Mouse (Mus musculus): ENCODE data around the gene Epha7. TPM values are rescaled to one million over a fixed set of nuclear protein-coding genes. Genes with fewer than 3 reads are reported as not detected.

Epha7 gene
- polyA plus RNA-seq, 2 experiments: 0.58 to 1.1 TPM

GRCm38 (mm10) chr4:28910127-28910526 lies 97.2 kb downstream of the Epha7 start:
- TF ChIP-seq EP300 (IDR thresholded peaks at IDR 0.05; ENCODE audit: low read depth): no peak
- no peak for TF ChIP-seq CTCF (IDR thresholded peaks at IDR 0.05; ENCODE audit: low read depth)
- no peak overlapping the region for H3K4me3 ChIP-seq (ENCODE audit: insufficient read depth in 1 of 2, low read depth in 2 of 2, low read length in 2 of 2)
- H3K4me2 ChIP-seq (ENCODE audit: low read depth): no peak overlapping the region
- DNase-seq (ENCODE audit: low read depth in 3 of 3, low spot score in 3 of 3): no peak
- ATAC-seq (ENCODE audit: insufficient read depth): no peak
- H3K4me1 ChIP-seq (replicated peaks; ENCODE audit: control insufficient read depth in 2 of 2, insufficient read depth in 2 of 2, low read length in 1 of 2): no peaks in the 10 kb centered on the region
- H3K9me3 ChIP-seq (ENCODE audit: control insufficient read depth, low read length): no peaks in the 10 kb centered on the region
- WGBS (ENCODE audit: insufficient replicate concordance): 70% methylated on average over 4 of the region's 4 CpGs
- no peaks in the 10 kb centered on the region for H3K27me3 ChIP-seq (ENCODE audit: control insufficient read depth, insufficient read depth, low read length)
- H3K9ac ChIP-seq (replicated peaks): no peak overlapping the region
- no peaks in the 10 kb centered on the region for H3K36me3 ChIP-seq (replicated peaks; ENCODE audit: control insufficient read depth, insufficient read depth, low read depth)
- no peak overlapping the region for H3K27ac ChIP-seq

GRCm38 (mm10) chr4:28912028-28912427 lies 99.1 kb downstream of the Epha7 start:
- no peak for TF ChIP-seq CTCF (IDR thresholded peaks at IDR 0.05; ENCODE audit: low read depth)
- no peak for TF ChIP-seq EP300 (IDR thresholded peaks at IDR 0.05; ENCODE audit: low read depth)
- H3K9ac ChIP-seq (replicated peaks): no peak overlapping the region
- H3K27ac ChIP-seq: no peak overlapping the region
- H3K9me3 ChIP-seq (ENCODE audit: control insufficient read depth, low read length): no peaks in the 10 kb centered on the region
- DNase-seq (ENCODE audit: low read depth in 3 of 3, low spot score in 3 of 3) (peak in 1 of 3 experiments; percentile 3), ATAC-seq (ENCODE audit: insufficient read depth) (no peak)
- no peak overlapping the region for H3K4me3 ChIP-seq (ENCODE audit: insufficient read depth in 1 of 2, low read depth in 2 of 2, low read length in 2 of 2)
- no peaks in the 10 kb centered on the region for H3K27me3 ChIP-seq (ENCODE audit: control insufficient read depth, insufficient read depth, low read length)
- H3K4me2 ChIP-seq (ENCODE audit: low read depth): no peak overlapping the region
- no peaks in the 10 kb centered on the region for H3K4me1 ChIP-seq (replicated peaks; ENCODE audit: control insufficient read depth in 2 of 2, insufficient read depth in 2 of 2, low read length in 1 of 2)
- 27% methylated on average over 2 of the region's 2 CpGs for WGBS (ENCODE audit: insufficient replicate concordance)
- no peaks in the 10 kb centered on the region for H3K36me3 ChIP-seq (replicated peaks; ENCODE audit: control insufficient read depth, insufficient read depth, low read depth)

GRCm38 (mm10) chr4:28913613-28914012 lies 100.7 kb downstream of the Epha7 start:
- H3K36me3 ChIP-seq (replicated peaks; ENCODE audit: control insufficient read depth, insufficient read depth, low read depth): no peaks in the 10 kb centered on the region
- H3K4me1 ChIP-seq (replicated peaks; ENCODE audit: control insufficient read depth in 2 of 2, insufficient read depth in 2 of 2, low read length in 1 of 2): no peaks in the 10 kb centered on the region
- no peak for DNase-seq (ENCODE audit: low read depth in 3 of 3, low spot score in 3 of 3)
- H3K4me2 ChIP-seq (ENCODE audit: low read depth): no peak overlapping the region
- no peaks in the 10 kb centered on the region for H3K9me3 ChIP-seq (ENCODE audit: control insufficient read depth, low read length)
- no peak overlapping the region for H3K4me3 ChIP-seq (ENCODE audit: insufficient read depth in 1 of 2, low read depth in 2 of 2, low read length in 2 of 2)
- 62% methylated on average over 2 of the region's 2 CpGs for WGBS (ENCODE audit: insufficient replicate concordance)
- no peaks in the 10 kb centered on the region for H3K27me3 ChIP-seq (ENCODE audit: control insufficient read depth, insufficient read depth, low read length)
- no peak overlapping the region for H3K9ac ChIP-seq (replicated peaks)
- TF ChIP-seq EP300 (IDR thresholded peaks at IDR 0.05; ENCODE audit: low read depth) (no peak), CTCF (IDR thresholded peaks at IDR 0.05; ENCODE audit: low read depth) (no peak)
- ATAC-seq (ENCODE audit: insufficient read depth): no peak
- H3K27ac ChIP-seq: no peak overlapping the region

GRCm38 (mm10) chr4:28920645-28921044 lies 107.7 kb downstream of the Epha7 start:
- no peaks in the 10 kb centered on the region for H3K9me3 ChIP-seq (ENCODE audit: control insufficient read depth, low read length)
- no peaks in the 10 kb centered on the region for H3K27me3 ChIP-seq (ENCODE audit: control insufficient read depth, insufficient read depth, low read length)
- H3K27ac ChIP-seq: no peak overlapping the region
- 60% methylated on average over 6 of the region's 6 CpGs for WGBS (ENCODE audit: insufficient replicate concordance)
- no peaks in the 10 kb centered on the region for H3K4me1 ChIP-seq (replicated peaks; ENCODE audit: control insufficient read depth in 2 of 2, insufficient read depth in 2 of 2, low read length in 1 of 2)
- TF ChIP-seq EP300 (IDR thresholded peaks at IDR 0.05; ENCODE audit: low read depth): no peak
- no peak for TF ChIP-seq CTCF (IDR thresholded peaks at IDR 0.05; ENCODE audit: low read depth)
- no peak overlapping the region for H3K9ac ChIP-seq (replicated peaks)
- H3K36me3 ChIP-seq (replicated peaks; ENCODE audit: control insufficient read depth, insufficient read depth, low read depth): no peaks in the 10 kb centered on the region
- ATAC-seq (ENCODE audit: insufficient read depth) (no peak), DNase-seq (ENCODE audit: low read depth in 3 of 3, low spot score in 3 of 3) (no peak)
- no peak overlapping the region for H3K4me2 ChIP-seq (ENCODE audit: low read depth)
- no peak overlapping the region for H3K4me3 ChIP-seq (ENCODE audit: insufficient read depth in 1 of 2, low read depth in 2 of 2, low read length in 2 of 2)

- no peak overlapping the region for H3K9ac ChIP-seq (replicated peaks)
- H3K4me2 ChIP-seq (ENCODE audit: low read depth): no peak overlapping the region
- TF ChIP-seq EP300 (IDR thresholded peaks at IDR 0.05; ENCODE audit: low read depth) (no peak), CTCF (IDR thresholded peaks at IDR 0.05; ENCODE audit: low read depth) (no peak)
- DNase-seq (ENCODE audit: low read depth in 3 of 3, low spot score in 3 of 3): no peak
- H3K4me1 ChIP-seq (replicated peaks; ENCODE audit: control insufficient read depth in 2 of 2, insufficient read depth in 2 of 2, low read length in 1 of 2): no peaks in the 10 kb centered on the region
- H3K27me3 ChIP-seq (ENCODE audit: control insufficient read depth, insufficient read depth, low read length): no peaks in the 10 kb centered on the region
- WGBS (ENCODE audit: insufficient replicate concordance): 56% methylated on average over 4 of the region's 4 CpGs
- ATAC-seq (ENCODE audit: insufficient read depth): no peak
- no peak overlapping the region for H3K4me3 ChIP-seq (ENCODE audit: insufficient read depth in 1 of 2, low read depth in 2 of 2, low read length in 2 of 2)
- H3K27ac ChIP-seq: no peak overlapping the region
- no peaks in the 10 kb centered on the region for H3K36me3 ChIP-seq (replicated peaks; ENCODE audit: control insufficient read depth, insufficient read depth, low read depth)
- no peaks in the 10 kb centered on the region for H3K9me3 ChIP-seq (ENCODE audit: control insufficient read depth, low read length)
Measured at GRCm38 (mm10) chr4:28926072-28926471, 113.1 kb downstream of the Epha7 start.

Measured in liver, embryonic 14.5 days (tissue).